Mouse (Mus musculus) kidney, adult 2 months (tissue): ENCODE measurements around the gene Plekhf1.

Experiments
- CTCF ChIP-seq: fragments of 200-500 bp; conservative IDR thresholded peaks from 2 replicates; pipeline ENCODE4 v1.5.1; 2011; ENCODE audit warnings: low read depth, mild to moderate bottlenecking, control low read depth, low read length, moderate library complexity, mixed read lengths; ENCODE audit not compliant: insufficient read depth, insufficient read length
- POLR2A ChIP-seq: fragments of 200-500 bp; IDR thresholded peaks from one replicate; pipeline ENCODE4 v1.6.1; 2011; ENCODE audit warnings: low read depth, low read length, control low read depth

GRCm38 (mm10) chr7:38179896-38180295 lies 47.9 kb downstream of the Plekhf1 start:
- TF ChIP-seq POLR2A (no peak), CTCF (no peak)
